Mouse (Mus musculus): ENCODE data around the gene Ankrd44. TPM values are rescaled to one million over a fixed set of nuclear protein-coding genes. Genes with fewer than 3 reads are reported as not detected.

The Ankrd44 gene
- total RNA-seq, 2 experiments from 2014 or later, result 22.1 to 22.2 TPM

GRCm38 (mm10) chr1:54856502-54856901 is 69.7 kb downstream of the Ankrd44 start:
- intact Hi-C loops (cut with DNase I), result no loop called here
- no peak for DNase-seq (ENCODE audit: low spot score in 2 of 2)

- intact Hi-C loops (cut with DNase I), result no loop called here
- DNase-seq (ENCODE audit: low spot score in 2 of 2), result no peak
Observed at GRCm38 (mm10) chr1:54855970-54856369, 70.2 kb downstream of the Ankrd44 start.

GRCm38 (mm10) chr1:54854388-54854787 is 71.8 kb downstream of the Ankrd44 start:
- intact Hi-C loops (cut with DNase I), result no loop called here
- DNase-seq (ENCODE audit: low spot score in 2 of 2), result no peak

- DNase-seq (ENCODE audit: low spot score in 2 of 2), result no peak
- intact Hi-C loops (cut with DNase I), result no loop called here
Observed at GRCm38 (mm10) chr1:54853311-54854000, 72.7 kb downstream of the Ankrd44 start.

DNA sequence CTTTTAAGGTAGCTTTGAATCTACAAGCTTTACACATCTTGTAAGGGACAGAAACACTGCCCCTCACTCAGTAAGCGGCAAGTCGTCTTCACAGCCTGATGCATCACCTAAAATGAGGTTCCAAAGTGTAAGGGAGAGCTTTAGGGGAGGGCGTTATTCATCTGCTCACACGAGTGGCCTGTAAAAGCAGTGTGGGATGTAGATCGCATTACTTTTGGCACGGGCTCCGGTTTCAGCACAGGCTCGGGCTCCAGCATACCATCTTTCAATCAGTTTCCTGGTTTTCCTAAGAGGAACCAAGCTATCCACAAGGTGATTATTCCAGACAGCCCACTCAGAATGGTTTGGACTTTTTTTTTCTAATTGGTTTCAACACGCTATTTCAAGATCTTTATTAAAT is 74.6 kb downstream of the Ankrd44 start:
- DNase-seq (ENCODE audit: low spot score in 2 of 2), result no peak
- intact Hi-C loops (cut with DNase I), result no loop called here

DNA sequence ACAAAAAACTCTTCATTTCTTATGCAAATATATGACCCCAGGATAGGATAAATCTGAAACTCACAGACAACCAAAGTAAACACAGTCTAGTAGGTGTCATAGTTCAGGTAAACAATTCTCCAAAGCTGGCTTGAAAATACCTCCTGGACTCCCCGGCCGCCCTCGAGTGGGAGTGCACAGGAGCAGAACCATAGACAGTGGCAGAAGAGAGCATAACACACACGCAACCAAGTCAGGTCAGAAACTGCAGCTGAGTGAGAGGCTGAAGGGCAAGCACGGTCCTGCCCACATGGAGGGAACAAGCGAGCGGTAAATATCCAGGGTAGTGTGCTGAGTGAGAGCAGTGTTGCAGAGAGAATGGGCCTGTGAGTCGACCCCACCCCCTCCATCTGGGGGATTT is 76.1 kb downstream of the Ankrd44 start:
- no peak for DNase-seq (ENCODE audit: low spot score in 2 of 2)
- intact Hi-C loops (cut with DNase I), result no loop called here

DNA sequence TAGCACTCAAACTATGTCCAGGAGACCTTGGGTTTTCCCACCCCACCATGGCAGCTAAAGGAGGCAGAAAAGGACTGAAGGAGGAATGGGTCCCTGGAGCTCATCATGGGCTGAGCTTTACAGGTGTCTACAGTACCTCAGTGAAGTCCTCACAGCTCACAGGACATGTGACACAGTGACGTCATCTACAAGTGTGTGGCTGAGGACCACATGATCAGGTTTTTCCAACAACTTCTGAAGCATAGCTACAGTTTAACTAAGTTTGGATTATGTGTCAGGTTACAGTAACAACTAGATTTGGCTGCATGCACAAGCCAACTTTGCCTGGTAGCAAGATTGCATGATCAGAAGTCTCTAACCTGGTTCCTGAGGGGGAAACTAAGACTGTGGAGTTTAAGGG is 78.9 kb downstream of the Ankrd44 start:
- intact Hi-C loops (cut with DNase I), result no loop called here
- DNase-seq (ENCODE audit: low spot score in 2 of 2), result no peak

DNA sequence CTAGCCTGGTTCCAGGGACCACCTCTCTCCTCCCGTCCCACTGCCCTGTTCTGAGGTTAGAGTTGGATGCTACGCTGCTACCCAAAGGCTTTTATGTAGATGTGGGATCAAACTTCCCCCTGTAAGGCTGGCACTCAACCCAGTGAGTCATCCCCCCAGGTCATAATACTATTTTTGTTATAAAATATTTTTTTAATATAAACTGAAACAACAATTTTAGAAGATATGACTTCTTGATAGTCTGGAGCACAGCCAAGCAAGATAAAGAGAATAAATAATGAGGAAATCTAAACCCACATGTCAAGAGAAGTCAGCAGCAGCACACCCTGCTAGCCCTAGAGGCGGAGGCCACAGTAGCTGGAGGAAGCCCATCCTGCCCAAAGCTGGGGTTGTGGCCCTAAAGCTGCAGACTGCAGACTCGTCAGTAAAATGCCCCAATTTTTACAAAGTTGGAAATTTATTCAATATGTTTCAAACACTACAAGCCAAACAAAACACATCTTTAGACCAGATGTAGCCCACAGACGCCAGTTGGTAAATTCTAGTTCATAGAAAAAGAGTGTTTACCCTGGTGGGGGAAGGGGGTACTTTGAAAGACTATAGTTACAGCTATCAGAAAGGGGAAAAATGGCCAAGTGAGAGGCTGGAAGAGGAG is 79.7 kb downstream of the Ankrd44 start:
- intact Hi-C loops (cut with DNase I), result no loop called here
- no peak for DNase-seq (ENCODE audit: low spot score in 2 of 2)

DNA sequence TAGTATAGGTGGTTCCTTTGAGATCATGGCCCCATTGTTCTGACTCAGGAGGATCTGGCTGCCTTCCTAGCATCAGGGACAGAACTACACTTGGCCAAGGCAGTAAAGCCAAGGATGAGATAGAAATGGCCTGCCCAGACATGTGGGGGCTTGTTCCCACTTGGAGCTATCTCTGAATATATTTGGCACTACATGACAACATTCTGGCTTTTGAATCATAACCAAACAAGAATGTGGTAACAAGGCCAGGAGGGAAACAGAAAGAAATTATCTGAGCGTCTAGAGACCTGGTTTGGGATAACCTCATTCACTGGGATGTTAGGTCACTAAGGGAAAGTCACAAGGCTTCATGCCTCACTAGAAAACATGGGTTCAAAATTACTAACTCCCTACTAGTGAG is 81.8 kb downstream of the Ankrd44 start:
- intact Hi-C loops (cut with DNase I), result no loop called here
- no peak for DNase-seq (ENCODE audit: low spot score in 2 of 2)

DNA sequence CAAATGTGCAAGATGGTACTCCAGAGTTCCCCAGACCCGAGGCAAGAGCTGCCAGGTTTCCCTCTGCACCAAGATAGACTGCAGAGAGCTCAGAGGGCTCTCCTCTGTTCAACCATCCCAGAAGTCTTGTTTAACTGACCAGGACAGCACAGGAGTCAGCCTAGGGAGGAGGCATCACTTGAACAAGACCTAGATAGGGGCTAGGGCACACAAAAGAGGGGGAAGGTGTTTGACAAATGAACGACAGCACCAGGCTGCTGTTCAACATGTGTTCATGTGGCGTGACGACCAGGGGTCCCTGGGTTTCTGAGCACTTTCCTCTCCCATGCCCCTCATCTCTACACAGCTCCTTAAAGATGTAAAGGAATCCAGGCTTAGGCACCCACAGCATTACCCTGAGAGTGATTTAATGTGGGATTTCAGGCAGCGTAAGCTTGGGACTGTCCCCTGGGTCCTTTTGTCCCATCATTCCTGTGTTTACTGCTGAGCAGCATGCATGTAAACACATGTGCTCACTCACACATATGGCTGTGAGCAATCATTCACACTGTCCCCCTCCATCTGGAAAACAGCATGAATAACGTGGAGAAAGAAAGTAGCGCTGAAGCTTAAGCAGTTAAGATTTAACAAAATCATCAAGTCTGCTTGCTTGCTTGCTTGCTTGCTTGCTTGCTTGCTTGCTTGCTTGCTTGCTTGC is 83.3 kb downstream of the Ankrd44 start:
- intact Hi-C loops (cut with DNase I), result no loop called here
- no peak for DNase-seq (ENCODE audit: low spot score in 2 of 2)

DNA sequence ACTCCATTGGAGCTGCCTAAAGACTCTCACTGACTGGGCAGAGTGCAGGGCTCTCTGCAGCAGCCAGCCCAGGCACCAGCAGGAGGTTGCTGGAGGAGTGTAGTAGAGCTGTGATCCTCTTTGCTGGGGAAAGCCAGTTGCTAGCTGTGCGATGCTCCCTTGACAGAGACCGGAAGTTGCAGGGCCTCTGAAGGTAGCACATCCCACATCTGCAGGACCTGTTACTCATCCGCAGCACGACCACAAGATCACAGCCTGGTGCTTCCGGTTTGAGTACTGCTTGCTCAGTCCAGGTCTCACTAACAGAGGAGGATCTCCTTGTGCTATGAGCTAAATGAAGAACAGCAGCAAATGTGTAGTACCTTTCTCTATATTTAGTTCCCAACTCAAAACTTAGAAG is 84.4 kb downstream of the Ankrd44 start:
- intact Hi-C loops (cut with DNase I), result no loop called here
- no peak for DNase-seq (ENCODE audit: low spot score in 2 of 2)

DNA sequence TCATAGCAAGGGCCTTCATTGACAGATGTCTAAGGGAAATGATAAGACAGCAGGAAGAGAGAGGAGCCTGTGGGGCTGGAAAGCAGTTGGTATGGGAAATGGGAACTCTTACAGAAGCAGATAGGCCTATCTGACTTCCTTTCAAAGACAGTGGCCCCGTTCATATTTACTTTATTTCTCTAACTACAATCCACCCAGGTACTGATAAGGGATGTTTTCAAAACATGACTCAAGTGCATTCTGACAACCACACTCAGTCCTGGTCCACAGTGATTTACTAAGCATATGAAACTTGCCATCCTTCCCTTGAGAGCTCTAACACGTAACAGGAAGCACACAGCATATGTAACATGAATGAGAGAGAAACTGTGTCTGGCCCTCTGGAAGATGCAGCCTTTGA is 86.1 kb downstream of the Ankrd44 start:
- intact Hi-C loops (cut with DNase I), result no loop called here
- no peak for DNase-seq (ENCODE audit: low spot score in 2 of 2)

GRCm38 (mm10) chr1:54838486-54838805 is 87.7 kb downstream of the Ankrd44 start:
- intact Hi-C loops (cut with DNase I), result no loop called here
- no peak for DNase-seq (ENCODE audit: low spot score in 2 of 2)

- peak in 1 of 2 experiments; percentile 10 for DNase-seq (ENCODE audit: low spot score in 2 of 2)
- intact Hi-C loops (cut with DNase I), result no loop called here
Observed at GRCm38 (mm10) chr1:54837721-54838485, 88.3 kb downstream of the Ankrd44 start.

DNA sequence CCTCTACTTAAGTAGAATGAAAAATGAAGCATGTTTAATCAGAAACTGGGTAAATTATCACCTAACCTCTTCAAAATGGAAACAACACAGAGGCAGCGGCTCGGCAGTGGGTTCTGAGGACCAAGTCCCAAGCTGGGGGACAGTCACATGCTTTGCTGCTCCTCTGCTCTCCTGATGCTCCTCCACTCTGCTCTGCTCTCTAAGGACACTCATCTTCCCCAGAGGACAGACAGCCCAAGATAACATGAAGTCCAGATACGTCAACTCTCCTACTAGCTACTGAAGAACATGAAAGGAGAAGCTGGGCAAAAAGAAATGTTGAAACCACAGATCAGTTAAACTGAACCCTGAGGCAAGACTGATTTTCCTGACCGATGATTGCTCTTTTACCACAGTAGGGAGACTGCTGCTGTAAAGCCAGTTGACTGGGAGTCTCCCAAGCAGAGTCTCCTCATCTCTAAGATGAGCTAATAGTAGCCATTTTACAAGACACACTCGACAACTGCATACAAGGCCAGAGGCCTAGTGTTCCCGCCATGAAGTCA is 90.5 kb downstream of the Ankrd44 start:
- DNase-seq (ENCODE audit: low spot score in 2 of 2), result no peak
- intact Hi-C loops (cut with DNase I), result no loop called here

GRCm38 (mm10) chr1:54833221-54833620 is 93.0 kb downstream of the Ankrd44 start:
- intact Hi-C loops (cut with DNase I), result loop anchor here (2.0 to 5.0 kb wide), 3 partner anchors 94 to 166 kb away; partner anchors contain the start of gene Ankrd44
- DNase-seq (ENCODE audit: low spot score in 2 of 2), result no peak

GRCm38 (mm10) chr1:54832765-54833164 is 93.4 kb downstream of the Ankrd44 start:
- peak; percentile 54 to 66 for DNase-seq (ENCODE audit: low spot score in 2 of 2)
- intact Hi-C loops (cut with DNase I), result loop anchor here (2.0 to 5.0 kb wide), 3 partner anchors 94 to 165 kb away; partner anchors contain the start of gene Ankrd44

- intact Hi-C loops (cut with DNase I), result loop anchor here (5.0 kb wide), 1 partner anchor 163 kb away; no protein-coding TSS in a partner anchor
- DNase-seq (ENCODE audit: low spot score in 2 of 2), result no peak
Observed at GRCm38 (mm10) chr1:54830223-54830622, 96.0 kb downstream of the Ankrd44 start.

GRCm38 (mm10) chr1:54829681-54830213 is 96.4 kb downstream of the Ankrd44 start:
- no peak for DNase-seq (ENCODE audit: low spot score in 2 of 2)
- intact Hi-C loops (cut with DNase I), result loop anchor here (5.0 kb wide), 1 partner anchor 162 kb away; no protein-coding TSS in a partner anchor

Measured in left cerebral cortex, postnatal 25 days (tissue).